Mouse (Mus musculus): ENCODE measurements around the gene Rad51b.

Gene Rad51b

GRCm38 (mm10) chr12:79579018-79579585 lies 282.0 kb downstream of the Rad51b start:
- no peak for DNase-seq (ENCODE audit: low spot score)

GRCm38 (mm10) chr12:79579837-79580236 lies 282.8 kb downstream of the Rad51b start:
- peak; percentile 70 for DNase-seq (ENCODE audit: low spot score)

GRCm38 (mm10) chr12:79584556-79585307 lies 287.6 kb downstream of the Rad51b start:
- DNase-seq (ENCODE audit: low spot score) = no peak

- DNase-seq (ENCODE audit: low spot score) = no peak
These were observed 288.3 kb downstream of the Rad51b start for GRCm38 (mm10) chr12:79585336-79585735.

GRCm38 (mm10) chr12:79588831-79589230 lies 291.7 kb downstream of the Rad51b start:
- DNase-seq (ENCODE audit: low spot score) = peak; percentile 81

- no peak for DNase-seq (ENCODE audit: low spot score)
These were observed 295.1 kb downstream of the Rad51b start for GRCm38 (mm10) chr12:79592206-79592605.

- no peak for DNase-seq (ENCODE audit: low spot score)
These were observed 299.8 kb downstream of the Rad51b start for GRCm38 (mm10) chr12:79596842-79597241.

GRCm38 (mm10) chr12:79597351-79597750 lies 300.3 kb downstream of the Rad51b start:
- DNase-seq (ENCODE audit: low spot score) = no peak

- no peak for DNase-seq (ENCODE audit: low spot score)
These were observed 300.7 kb downstream of the Rad51b start for GRCm38 (mm10) chr12:79597786-79598185.

- peak; percentile 85 for DNase-seq (ENCODE audit: low spot score)
These were observed 301.4 kb downstream of the Rad51b start for GRCm38 (mm10) chr12:79598496-79598895.

GRCm38 (mm10) chr12:79598901-79599300 lies 301.8 kb downstream of the Rad51b start:
- peak; percentile 59 for DNase-seq (ENCODE audit: low spot score)

GRCm38 (mm10) chr12:79600149-79600769 lies 303.2 kb downstream of the Rad51b start:
- DNase-seq (ENCODE audit: low spot score) = peak; percentile 87

- peak; percentile 61 for DNase-seq (ENCODE audit: low spot score)
These were observed 305.6 kb downstream of the Rad51b start for GRCm38 (mm10) chr12:79602641-79603040.

- no peak for DNase-seq (ENCODE audit: low spot score)
These were observed 307.8 kb downstream of the Rad51b start for GRCm38 (mm10) chr12:79604850-79605249.

GRCm38 (mm10) chr12:79606197-79606631 lies 309.1 kb downstream of the Rad51b start:
- DNase-seq (ENCODE audit: low spot score) = peak; percentile 58

- no peak for DNase-seq (ENCODE audit: low spot score)
These were observed 312.4 kb downstream of the Rad51b start for GRCm38 (mm10) chr12:79609399-79610010.

- no peak for DNase-seq (ENCODE audit: low spot score)
These were observed 313.5 kb downstream of the Rad51b start for GRCm38 (mm10) chr12:79610511-79611103.

GRCm38 (mm10) chr12:79611665-79612064 lies 314.6 kb downstream of the Rad51b start:
- DNase-seq (ENCODE audit: low spot score) = no peak

- DNase-seq (ENCODE audit: low spot score) = peak; percentile 90
These were observed 315.4 kb downstream of the Rad51b start for GRCm38 (mm10) chr12:79612334-79613060.

GRCm38 (mm10) chr12:79613061-79613788 lies 316.1 kb downstream of the Rad51b start:
- DNase-seq (ENCODE audit: low spot score) = no peak
